Mouse (Mus musculus) heart, embryonic 15.5 days (tissue): ENCODE measurements around the gene Zfp189. TPM values are rescaled to one million over a fixed set of nuclear protein-coding genes. Genes with fewer than 3 reads are reported as not detected.
"Not testable (repeated sequence)": the region's sequence is repeated elsewhere in the genome, so short reads cannot be mapped to it uniquely, and the experiment has no call there.

Source experiments
- ATAC-seq: fragments of 200-750 bp; cut with Nextera tagmentation; replicated peaks from 2 replicates; pipeline ENCODE4 v1.8.0; 2017; ENCODE audit warnings: low read depth, moderate TSS enrichment; ENCODE audit not compliant: insufficient number of reproducible peaks, insufficient read depth, low FRiP score
- H3K27ac ChIP-seq: fragments of 300-500 bp; sonication (generic); 2 replicates; pipeline ENCODE4 v1.5.1; 2015; ENCODE audit warnings: mild to moderate bottlenecking, inconsistent platforms
- H3K27me3 ChIP-seq: fragments of 300-500 bp; sonication (generic); 2 replicates; pipeline ENCODE4 v1.6.1; 2015; ENCODE audit warnings: inconsistent platforms
- H3K36me3 ChIP-seq: fragments of 300-500 bp; sonication (generic); 2 replicates; pipeline ENCODE4 v1.6.1; 2015; ENCODE audit warnings: mild to moderate bottlenecking, inconsistent platforms
- H3K4me1 ChIP-seq: fragments of 300-500 bp; sonication (generic); replicated peaks from 2 replicates; pipeline ENCODE4 v1.6.1; 2015; ENCODE audit warnings: inconsistent platforms
- H3K4me2 ChIP-seq: fragments of 300-500 bp; sonication (generic); 2 replicates; pipeline ENCODE4 v1.6.1; 2015; ENCODE audit warnings: inconsistent platforms, mild to moderate bottlenecking, moderate library complexity
- H3K4me3 ChIP-seq: fragments of 300-500 bp; sonication (generic); 2 replicates; pipeline ENCODE4 v1.5.1; 2015; ENCODE audit warnings: mild to moderate bottlenecking, inconsistent platforms
- H3K9ac ChIP-seq: fragments of 300-500 bp; sonication (generic); 2 replicates; pipeline ENCODE4 v1.6.1; 2015; ENCODE audit warnings: mild to moderate bottlenecking, inconsistent platforms
- H3K9me3 ChIP-seq: fragments of 300-500 bp; sonication (generic); replicated peaks from 2 replicates; pipeline ENCODE4 v1.6.1; 2016; ENCODE audit warnings: inconsistent platforms
- WGBS: fragments of 180-500 bp; shearing (Covaris S2); methylation state at CpG from one replicate; pipeline ENCODE4 v1.1.7; 2015; ENCODE audit warnings: mixed read lengths; 5-methylcytosine and 5-hydroxymethylcytosine counted together
- polyA plus RNA-seq: library from polyadenylated mRNA; unstranded; fragments of >200 nt; fragmentation: Nextera tagmentation; extraction: Ambion mirVana; gene quantifications from 2 replicates; pipeline ENCODE4 v1.2.1, GENCODE M21; 2015

The Zfp189 gene
- polyA plus RNA-seq, 1 experiment from 2014 or later: 5.6 TPM

- no peak for ATAC-seq
- 37% methylated on average over 3 of the region's 3 CpGs for WGBS
Observed at GRCm38 (mm10) chr4:49506386-49506785, 14.6 kb upstream of the Zfp189 start, which contains the start of gene Baat. Baat (minus strand) TSS chr4:49506557.

DNA sequence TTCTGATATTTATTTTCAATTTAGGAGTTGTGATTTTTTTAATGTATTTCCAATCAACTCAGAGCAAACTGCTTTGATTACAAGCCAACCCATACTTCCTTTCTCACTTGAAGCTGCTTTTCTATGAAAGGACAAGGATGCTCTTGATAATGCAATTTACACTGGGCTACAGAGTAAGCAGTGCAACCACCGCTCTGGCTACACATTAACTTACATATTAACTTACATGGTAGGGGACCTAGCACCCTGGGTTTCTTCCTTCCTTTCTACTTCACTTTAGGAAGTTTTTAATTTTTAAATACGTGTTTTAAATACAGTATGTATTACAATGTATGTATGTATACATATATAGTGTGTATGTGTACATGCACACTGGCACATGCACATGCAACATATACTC lies 11.8 kb upstream of the Zfp189 start:
- Histone ChIP-seq H3K4me3 (no peak overlapping the region), H3K4me2 (no peak overlapping the region), H3K4me1 (no peaks in the 10 kb centered on the region), H3K36me3 (peaks cover 16% of the 10 kb centered on the region), H3K27me3 (no peaks in the 10 kb centered on the region), H3K9me3 (no peaks in the 10 kb centered on the region), H3K27ac (no peak overlapping the region), H3K9ac (no peak overlapping the region)
- 89% methylated on average over 2 of the region's 2 CpGs for WGBS
- no peak for ATAC-seq

More at GRCm38 (mm10) chr4:49506386-49506785, 14.6 kb upstream of the Zfp189 start, which contains the start of gene Baat:
- H3K9me3 ChIP-seq: no peaks in the 10 kb centered on the region
- no peak within 1 kb of the TSS for H3K4me2 ChIP-seq
- no peak within 1 kb of the TSS for H3K27ac ChIP-seq
- no peak within 1 kb of the TSS for H3K9ac ChIP-seq
- no peaks in the 10 kb centered on the region for H3K27me3 ChIP-seq
- no peaks in the 10 kb centered on the region for H3K4me1 ChIP-seq
- no peak within 1 kb of the TSS for H3K4me3 ChIP-seq
- no peaks in the 10 kb centered on the region for H3K36me3 ChIP-seq

DNA sequence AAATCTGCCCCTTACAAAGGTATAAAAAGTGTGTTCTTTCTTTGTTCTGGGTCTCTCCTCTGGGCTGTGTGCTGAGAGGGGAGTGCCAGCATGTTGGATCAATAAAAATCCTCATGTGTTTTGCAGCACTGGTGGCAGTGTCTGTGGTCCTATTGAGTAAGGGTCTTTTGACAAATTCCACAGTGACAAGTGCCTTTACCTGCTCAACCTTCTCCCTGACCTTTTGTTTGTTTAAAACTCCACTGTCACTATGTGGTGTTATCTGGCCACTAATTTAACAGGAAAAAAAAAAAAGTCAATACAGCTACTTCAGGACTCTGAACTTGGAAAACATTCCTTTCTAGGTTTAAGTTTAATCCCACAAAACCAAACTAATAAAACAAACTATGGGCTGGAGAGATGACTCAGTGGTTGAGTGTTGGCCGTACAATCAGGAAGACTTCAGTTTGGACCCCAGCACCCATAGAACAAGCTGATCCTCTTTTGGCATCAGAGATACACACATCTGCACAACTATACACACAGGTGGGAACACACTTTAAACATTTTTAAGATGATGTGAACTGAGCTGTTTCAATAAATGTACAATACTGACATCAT lies 10.6 kb upstream of the Zfp189 start:
- H3K4me1 ChIP-seq, H3K27ac ChIP-seq, H3K27me3 ChIP-seq, H3K9me3 ChIP-seq, H3K4me2 ChIP-seq, H3K4me3 ChIP-seq, H3K9ac ChIP-seq, ATAC-seq: not testable (repeated sequence)
- 84% methylated on average over 1 of the region's 1 CpGs for WGBS
- H3K36me3 ChIP-seq: peaks cover 19% of the 10 kb centered on the region

- Histone ChIP-seq H3K27me3 (no peaks in the 10 kb centered on the region), H3K4me1 (no peaks in the 10 kb centered on the region), H3K27ac (no peak overlapping the region), H3K4me3 (no peak overlapping the region), H3K9ac (no peak overlapping the region), H3K4me2 (no peak overlapping the region), H3K9me3 (no peaks in the 10 kb centered on the region), H3K36me3 (peaks cover 19% of the 10 kb centered on the region)
- WGBS: 93% methylated on average over 4 of the region's 4 CpGs
- no peak for ATAC-seq
Observed at GRCm38 (mm10) chr4:49512636-49513035, 8.3 kb upstream of the Zfp189 start.

GRCm38 (mm10) chr4:49514441-49514840 lies 6.5 kb upstream of the Zfp189 start:
- 96% methylated on average over 6 of the region's 6 CpGs for WGBS
- no peak overlapping the region for H3K27ac ChIP-seq
- ATAC-seq: no peak
- no peaks in the 10 kb centered on the region for H3K27me3 ChIP-seq
- no peak overlapping the region for H3K4me3 ChIP-seq
- H3K9ac ChIP-seq: no peak overlapping the region
- peaks cover 2% of the 10 kb centered on the region for H3K4me1 ChIP-seq
- H3K4me2 ChIP-seq: no peak overlapping the region
- peaks cover 19% of the 10 kb centered on the region for H3K36me3 ChIP-seq
- H3K9me3 ChIP-seq: no peaks in the 10 kb centered on the region

GRCm38 (mm10) chr4:49519476-49519875 lies 1.5 kb upstream of the Zfp189 start:
- Histone ChIP-seq H3K4me3 (no peak overlapping the region), H3K9ac (no peak overlapping the region), H3K4me1 (peaks cover 17% of the 10 kb centered on the region), H3K27me3 (no peaks in the 10 kb centered on the region), H3K27ac (no peak overlapping the region), H3K36me3 (peaks cover 5% of the 10 kb centered on the region; the same call in 1 of the 2 replicates), H3K4me2 (peak overlapping the region; percentile 62; the same call in 1 of the 2 replicates), H3K9me3 (no peaks in the 10 kb centered on the region)
- ATAC-seq: no peak
- 77% methylated on average over 5 of the region's 5 CpGs for WGBS

DNA sequence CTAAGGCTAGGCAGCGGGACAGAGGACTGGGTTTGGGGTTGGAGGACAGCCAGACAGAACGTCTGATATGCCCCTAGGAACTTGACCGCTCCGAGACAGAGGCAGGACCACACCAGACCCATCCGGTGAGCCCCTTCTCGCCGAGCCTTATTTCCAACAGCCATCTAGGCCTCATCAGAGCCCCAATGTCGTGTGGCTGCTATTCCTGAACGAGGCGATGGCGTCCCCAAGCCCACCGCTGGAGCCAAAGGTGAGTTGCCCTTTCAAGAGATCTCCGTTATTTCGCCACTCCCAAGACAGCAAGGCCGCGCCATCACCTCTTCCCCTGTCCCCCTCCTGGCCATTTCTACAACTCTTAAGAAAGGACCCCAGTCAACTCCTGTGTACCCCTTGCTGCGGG lies 370 bp downstream of the Zfp189 start:
- peak overlapping the region; percentile 26 for H3K27ac ChIP-seq
- peaks cover 17% of the 10 kb centered on the region for H3K4me1 ChIP-seq
- H3K36me3 ChIP-seq: peaks cover 19% of the 10 kb centered on the region; the same call in 1 of the 2 replicates
- H3K4me2 ChIP-seq: peak overlapping the region; percentile 72
- ATAC-seq: peak; percentile 68; the same call in 1 of the 2 replicates
- H3K9ac ChIP-seq: peak overlapping the region; percentile 77
- H3K9me3 ChIP-seq: no peaks in the 10 kb centered on the region
- peak overlapping the region; percentile 72 for H3K4me3 ChIP-seq
- no peaks in the 10 kb centered on the region for H3K27me3 ChIP-seq
- under 1% methylated on average over 17 of the region's 17 CpGs for WGBS

DNA sequence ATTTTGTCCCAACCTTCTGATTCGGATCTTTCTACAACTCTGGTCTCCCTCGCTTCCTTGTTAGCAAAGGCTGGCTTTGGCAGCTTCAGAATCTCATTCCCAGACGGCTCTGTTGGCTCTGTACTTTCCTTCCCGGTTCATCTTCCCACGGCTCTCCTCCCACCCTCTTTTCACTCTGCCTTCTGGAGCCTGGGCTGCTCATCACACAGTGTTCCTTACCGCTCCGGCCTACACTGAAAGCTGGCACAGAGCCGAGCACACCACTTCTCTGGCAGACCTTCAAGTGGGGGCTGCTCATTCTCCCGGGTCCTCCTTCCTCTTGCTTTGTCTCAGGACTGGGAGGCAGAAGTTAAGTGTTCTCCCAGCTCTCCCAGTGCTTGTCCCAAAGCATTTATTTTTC lies 1.6 kb downstream of the Zfp189 start:
- Histone ChIP-seq H3K4me1 (peaks cover 17% of the 10 kb centered on the region), H3K4me3 (peak overlapping the region; percentile 72), H3K4me2 (peak overlapping the region; percentile 72), H3K36me3 (peaks cover 22% of the 10 kb centered on the region; the same call in 1 of the 2 replicates), H3K9me3 (no peaks in the 10 kb centered on the region), H3K27me3 (no peaks in the 10 kb centered on the region), H3K27ac (no peak overlapping the region), H3K9ac (no peak overlapping the region)
- no peak for ATAC-seq
- WGBS: 55% methylated on average over 9 of the region's 9 CpGs

- Histone ChIP-seq H3K4me3 (no peak overlapping the region), H3K9ac (no peak overlapping the region), H3K4me2 (no peak overlapping the region), H3K36me3 (peaks cover 12% of the 10 kb centered on the region), H3K4me1 (peaks cover 4% of the 10 kb centered on the region), H3K27me3 (no peaks in the 10 kb centered on the region), H3K27ac (no peak overlapping the region), H3K9me3 (peaks cover 7% of the 10 kb centered on the region)
- ATAC-seq: no peak
- 85% methylated on average over 3 of the region's 3 CpGs for WGBS
Observed at GRCm38 (mm10) chr4:49535036-49535435, 14.1 kb downstream of the Zfp189 start.

DNA sequence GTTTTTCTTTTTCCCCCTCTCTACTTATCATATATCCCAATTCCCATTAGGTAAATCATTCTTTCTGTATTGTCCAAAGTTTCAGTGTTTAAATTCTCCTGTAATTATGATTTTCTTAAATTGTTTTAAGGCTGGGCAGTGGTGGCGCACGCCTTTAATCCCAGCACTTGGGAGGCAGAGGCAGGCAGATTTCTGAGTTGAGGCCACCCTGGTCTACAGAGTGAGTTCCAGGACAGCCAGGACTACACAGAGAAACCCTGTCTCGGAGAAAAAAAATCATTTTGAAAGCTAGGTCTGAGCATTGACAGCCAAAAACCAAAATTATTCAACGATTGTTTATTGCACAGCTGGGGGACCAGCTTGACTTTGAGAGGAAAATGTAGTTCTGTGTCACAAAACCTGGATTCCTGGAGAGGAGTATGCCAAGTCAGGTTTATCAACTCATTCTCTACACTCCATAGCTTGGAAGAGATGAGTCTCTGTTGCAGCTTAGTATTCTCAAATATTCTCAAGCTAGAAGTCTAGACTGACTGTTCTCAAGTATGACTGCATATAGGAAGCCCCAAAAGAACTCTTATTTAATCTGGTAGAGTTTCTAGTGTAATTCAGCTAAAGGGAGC lies 14.8 kb downstream of the Zfp189 start:
- H3K4me3 ChIP-seq: no peak overlapping the region
- no peak overlapping the region for H3K27ac ChIP-seq
- no peak for ATAC-seq
- no peak overlapping the region for H3K4me2 ChIP-seq
- H3K9me3 ChIP-seq: no peaks in the 10 kb centered on the region
- H3K9ac ChIP-seq: no peak overlapping the region
- 88% methylated on average over 4 of the region's 4 CpGs for WGBS
- H3K4me1 ChIP-seq: peaks cover 7% of the 10 kb centered on the region
- H3K36me3 ChIP-seq: peaks cover 5% of the 10 kb centered on the region
- no peaks in the 10 kb centered on the region for H3K27me3 ChIP-seq

GRCm38 (mm10) chr4:49536671-49537070 lies 15.7 kb downstream of the Zfp189 start:
- H3K36me3 ChIP-seq: no peaks in the 10 kb centered on the region
- 77% methylated on average over 4 of the region's 4 CpGs for WGBS
- H3K4me2 ChIP-seq: no peak overlapping the region
- H3K4me1 ChIP-seq: peaks cover 10% of the 10 kb centered on the region
- no peaks in the 10 kb centered on the region for H3K27me3 ChIP-seq
- H3K9me3 ChIP-seq: no peaks in the 10 kb centered on the region
- H3K9ac ChIP-seq: no peak overlapping the region
- H3K4me3 ChIP-seq: no peak overlapping the region
- ATAC-seq: no peak
- H3K27ac ChIP-seq: no peak overlapping the region

DNA sequence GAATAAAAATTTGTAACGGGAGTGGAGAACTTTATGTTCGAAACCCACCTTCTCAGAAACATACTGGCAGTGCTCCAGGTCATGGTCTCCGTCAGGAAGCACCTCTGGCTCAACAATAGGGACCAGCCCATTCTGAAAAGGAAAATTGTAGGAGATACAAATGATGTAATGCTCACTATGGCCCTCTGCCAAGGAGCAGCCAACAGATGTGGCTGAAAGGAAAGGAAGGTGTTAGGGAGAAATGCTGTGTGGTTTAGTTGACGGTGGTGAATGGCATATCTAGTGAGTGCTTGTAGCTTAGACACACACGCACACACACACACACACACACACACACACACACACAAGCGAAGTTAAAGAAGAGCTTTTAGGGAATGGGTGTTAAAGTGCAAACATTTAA lies 18.7 kb downstream of the Zfp189 start:
- peak; percentile 67 for ATAC-seq
- no peaks in the 10 kb centered on the region for H3K36me3 ChIP-seq
- no peak overlapping the region for H3K9ac ChIP-seq
- H3K9me3 ChIP-seq: no peaks in the 10 kb centered on the region
- no peak overlapping the region for H3K4me3 ChIP-seq
- peaks cover 10% of the 10 kb centered on the region for H3K4me1 ChIP-seq
- no peak overlapping the region for H3K27ac ChIP-seq
- H3K4me2 ChIP-seq: no peak overlapping the region
- H3K27me3 ChIP-seq: no peaks in the 10 kb centered on the region
- 22% methylated on average over 6 of the region's 6 CpGs for WGBS
